Mouse (Mus musculus) 3T3-L1 (cell line): ENCODE results near the gene Reep3.

Experiments used
- DNase-seq: peaks from one replicate; pipeline ENCODE4 v3.0.0-alpha.2; 2015; ENCODE audit warnings: low read depth, low spot score

The Reep3 gene

GRCm38 (mm10) chr10:67053475-67053874, 43.3 kb downstream of the Reep3 start:
- no peak for DNase-seq

- DNase-seq, result no peak
Observed at GRCm38 (mm10) chr10:67052429-67052828, 44.3 kb downstream of the Reep3 start.

- no peak for DNase-seq
Observed at GRCm38 (mm10) chr10:67051466-67051865, 45.3 kb downstream of the Reep3 start.

GRCm38 (mm10) chr10:67050766-67051165, 46.0 kb downstream of the Reep3 start:
- no peak for DNase-seq

GRCm38 (mm10) chr10:67049621-67050020, 47.1 kb downstream of the Reep3 start:
- no peak for DNase-seq

GRCm38 (mm10) chr10:67048871-67049615, 47.7 kb downstream of the Reep3 start:
- DNase-seq, result peak; percentile 75

- peak; percentile 38 for DNase-seq
Observed at GRCm38 (mm10) chr10:67047712-67048645, 48.8 kb downstream of the Reep3 start.

- no peak for DNase-seq
Observed at GRCm38 (mm10) chr10:67045192-67045899, 51.4 kb downstream of the Reep3 start.

- no peak for DNase-seq
Observed at GRCm38 (mm10) chr10:67044346-67044745, 52.4 kb downstream of the Reep3 start.

- no peak for DNase-seq
Observed at GRCm38 (mm10) chr10:67043236-67043635, 53.5 kb downstream of the Reep3 start.

- DNase-seq, result no peak
Observed at GRCm38 (mm10) chr10:67040410-67040809, 56.3 kb downstream of the Reep3 start.

GRCm38 (mm10) chr10:67039001-67039400, 57.7 kb downstream of the Reep3 start:
- no peak for DNase-seq

GRCm38 (mm10) chr10:67036542-67036941, 60.2 kb downstream of the Reep3 start:
- no peak for DNase-seq

- no peak for DNase-seq
Observed at GRCm38 (mm10) chr10:67036141-67036540, 60.6 kb downstream of the Reep3 start.

- DNase-seq, result no peak
Observed at GRCm38 (mm10) chr10:67031186-67031585, 65.6 kb downstream of the Reep3 start.

GRCm38 (mm10) chr10:67029297-67029696, 67.4 kb downstream of the Reep3 start:
- DNase-seq, result no peak

- no peak for DNase-seq
Observed at GRCm38 (mm10) chr10:67026375-67026774, 70.4 kb downstream of the Reep3 start.

GRCm38 (mm10) chr10:67025573-67026236, 71.0 kb downstream of the Reep3 start:
- DNase-seq, result peak; percentile 85

- DNase-seq, result no peak
Observed at GRCm38 (mm10) chr10:67024391-67024790, 72.4 kb downstream of the Reep3 start.

GRCm38 (mm10) chr10:67023092-67023491, 73.7 kb downstream of the Reep3 start:
- peak; percentile 43 for DNase-seq

GRCm38 (mm10) chr10:67021494-67021893, 75.3 kb downstream of the Reep3 start:
- DNase-seq, result no peak
